In genomic region chr6:135591085-135591484, GRCm38 (mm10) we compare ENCODE assay signal across 7 mouse cellular contexts.
"Had no signal": no experiment of that assay in that cellular context is flagged by ENCODE, and none has a peak within 500 bp of the region (broad histone marks: within the 10 kb centered on the region; RNA-seq: fewer than 3 reads in every experiment).

No protein-coding gene starts in this region.

- DNase-seq: kidney, adult 8-10 months; kidney, postnatal 25 days; liver; liver, embryonic 13.5 days; liver, postnatal 0 days; retina, postnatal 1 day; thymus, postnatal 4 days had no signal
